Mouse (Mus musculus): ENCODE data around the gene Osbpl6. TPM values are rescaled to one million over a fixed set of nuclear protein-coding genes. Genes with fewer than 3 reads are reported as not detected.

Gene Osbpl6
- polyA plus RNA-seq, 1 experiment from 2014 or later = 24.7 TPM

- no peak overlapping the region for H3K9ac ChIP-seq
- 80% methylated on average over 11 of the region's 11 CpGs for WGBS
These were observed 149.7 kb downstream of the Osbpl6 start for GRCm38 (mm10) chr2:76555852-76556558.

DNA sequence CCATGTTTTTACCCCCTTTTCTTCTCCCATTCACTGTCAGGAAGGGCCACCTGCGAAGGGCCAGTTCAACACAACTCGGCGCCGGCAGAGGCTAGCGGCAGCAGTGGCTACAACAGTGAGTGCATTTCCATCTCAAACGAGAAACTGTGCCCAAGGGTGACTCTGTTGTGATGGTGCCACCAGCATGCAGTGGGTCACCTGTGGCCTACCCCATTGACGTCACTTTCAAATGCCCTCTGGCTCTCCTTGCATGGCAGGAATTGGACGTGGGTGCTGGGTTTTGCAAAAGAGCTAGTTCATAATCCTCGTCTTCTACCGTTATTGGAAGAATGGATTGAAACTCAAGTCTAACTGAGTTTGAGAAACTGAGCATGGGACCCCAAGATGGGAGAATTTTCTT, 153.8 kb downstream of the Osbpl6 start:
- no peaks in the 10 kb centered on the region for H3K9me3 ChIP-seq
- no peaks in the 10 kb centered on the region for H3K27me3 ChIP-seq (replicated peaks)
- WGBS = 87% methylated on average over 10 of the region's 10 CpGs
- no peak overlapping the region for H3K9ac ChIP-seq
- H3K4me3 ChIP-seq = no peak overlapping the region
- H3K4me1 ChIP-seq = no peaks in the 10 kb centered on the region
- no peak overlapping the region for H3K4me2 ChIP-seq
- no peak for ATAC-seq (replicated peaks)
- no peak overlapping the region for H3K27ac ChIP-seq
- H3K36me3 ChIP-seq (replicated peaks) = 0 out of 2 replicates have a peak, but pooled peaks cover 2% of the 10 kb centered on the region

More at GRCm38 (mm10) chr2:76555852-76556558, 149.7 kb downstream of the Osbpl6 start:
- no peak for ATAC-seq (replicated peaks)
- Histone ChIP-seq H3K4me3 (no peak overlapping the region), H3K27ac (no peak overlapping the region), H3K27me3 (replicated peaks) (no peaks in the 10 kb centered on the region), H3K4me2 (no peak overlapping the region), H3K9me3 (no peaks in the 10 kb centered on the region), H3K4me1 (no peaks in the 10 kb centered on the region), H3K36me3 (replicated peaks) (0 out of 2 replicates have a peak, but pooled peaks cover 9% of the 10 kb centered on the region)

- Histone ChIP-seq H3K4me3 (no peak overlapping the region), H3K4me2 (no peak overlapping the region), H3K9ac (no peak overlapping the region), H3K4me1 (no peaks in the 10 kb centered on the region), H3K36me3 (replicated peaks) (no peaks in the 10 kb centered on the region), H3K9me3 (no peaks in the 10 kb centered on the region), H3K27ac (no peak overlapping the region), H3K27me3 (replicated peaks) (no peaks in the 10 kb centered on the region)
- ATAC-seq (replicated peaks) = no peak
- WGBS = 80% methylated on average over 4 of the region's 4 CpGs
These were observed 157.6 kb downstream of the Osbpl6 start for GRCm38 (mm10) chr2:76563862-76564261.

DNA sequence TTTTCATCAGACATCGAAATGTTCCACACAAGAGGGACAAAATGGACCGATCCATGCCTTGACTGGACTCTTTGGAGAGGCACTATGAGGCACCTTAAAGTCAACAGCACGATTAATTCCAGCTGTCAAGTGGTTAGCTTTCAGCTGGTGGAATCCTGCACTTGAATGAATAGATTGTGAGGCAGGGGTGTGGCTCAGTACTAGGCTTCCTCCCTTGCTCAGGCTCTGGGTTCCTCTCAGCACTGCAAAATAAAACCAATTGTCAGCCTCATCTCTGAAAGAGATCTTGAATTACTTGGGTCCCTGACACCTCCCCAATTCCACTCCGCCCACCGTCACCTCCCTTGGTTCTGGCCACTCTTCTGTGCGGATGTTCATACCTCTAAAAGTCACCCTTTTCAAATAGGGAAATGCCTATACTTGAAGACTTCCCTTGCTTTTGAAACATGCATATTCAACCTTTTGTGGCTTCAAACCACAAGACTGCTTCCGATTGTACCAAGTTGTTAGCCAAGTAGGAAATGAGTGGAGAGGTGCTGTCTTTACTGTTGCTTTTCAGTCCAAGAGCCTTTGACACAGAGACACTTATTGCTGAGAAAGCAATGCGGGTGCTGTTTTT, 160.7 kb downstream of the Osbpl6 start:
- H3K9me3 ChIP-seq = no peaks in the 10 kb centered on the region
- H3K27me3 ChIP-seq (replicated peaks) = no peaks in the 10 kb centered on the region
- ATAC-seq (replicated peaks) = no peak
- H3K4me2 ChIP-seq = no peak overlapping the region
- WGBS = 87% methylated on average over 8 of the region's 8 CpGs
- H3K9ac ChIP-seq = no peak overlapping the region
- H3K4me1 ChIP-seq = no peaks in the 10 kb centered on the region
- no peak overlapping the region for H3K27ac ChIP-seq
- no peaks in the 10 kb centered on the region for H3K36me3 ChIP-seq (replicated peaks)
- no peak overlapping the region for H3K4me3 ChIP-seq

DNA sequence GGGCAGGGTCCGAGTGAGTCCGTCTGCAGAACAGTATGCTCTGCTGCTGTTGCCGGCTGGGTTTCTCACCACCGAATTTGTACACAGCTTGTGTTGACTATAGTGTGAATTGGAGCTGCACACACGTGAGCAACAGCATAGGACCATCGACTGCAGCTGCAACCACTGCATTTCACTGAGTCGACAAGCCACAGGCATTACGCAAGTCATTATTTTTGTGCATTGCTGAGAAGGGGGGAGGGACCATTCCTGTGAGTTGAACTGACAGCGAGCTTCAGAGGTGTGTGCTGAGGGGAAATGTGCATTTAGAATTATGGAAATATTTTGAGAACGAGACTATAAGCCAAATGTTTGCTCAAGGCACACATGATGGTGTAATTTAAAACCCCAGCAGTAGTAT, 165.2 kb downstream of the Osbpl6 start:
- Histone ChIP-seq H3K27ac (no peak overlapping the region), H3K9me3 (no peaks in the 10 kb centered on the region), H3K4me2 (no peak overlapping the region), H3K36me3 (replicated peaks) (no peaks in the 10 kb centered on the region), H3K27me3 (replicated peaks) (no peaks in the 10 kb centered on the region), H3K4me1 (no peaks in the 10 kb centered on the region), H3K4me3 (no peak overlapping the region), H3K9ac (no peak overlapping the region)
- ATAC-seq (replicated peaks) = 0 out of 2 replicates have a peak, but pooled peaks have one; percentile 42
- 69% methylated on average over 10 of the region's 10 CpGs for WGBS

GRCm38 (mm10) chr2:76578911-76579310, 172.6 kb downstream of the Osbpl6 start:
- 78% methylated on average over 8 of the region's 8 CpGs for WGBS
- Histone ChIP-seq H3K9me3 (no peaks in the 10 kb centered on the region), H3K27me3 (replicated peaks) (no peaks in the 10 kb centered on the region), H3K9ac (no peak overlapping the region), H3K4me1 (no peaks in the 10 kb centered on the region), H3K36me3 (replicated peaks) (peaks cover 8% of the 10 kb centered on the region; the same call in 1 of the 2 replicates), H3K4me2 (no peak overlapping the region), H3K27ac (no peak overlapping the region), H3K4me3 (no peak overlapping the region)
- no peak for ATAC-seq (replicated peaks)

DNA sequence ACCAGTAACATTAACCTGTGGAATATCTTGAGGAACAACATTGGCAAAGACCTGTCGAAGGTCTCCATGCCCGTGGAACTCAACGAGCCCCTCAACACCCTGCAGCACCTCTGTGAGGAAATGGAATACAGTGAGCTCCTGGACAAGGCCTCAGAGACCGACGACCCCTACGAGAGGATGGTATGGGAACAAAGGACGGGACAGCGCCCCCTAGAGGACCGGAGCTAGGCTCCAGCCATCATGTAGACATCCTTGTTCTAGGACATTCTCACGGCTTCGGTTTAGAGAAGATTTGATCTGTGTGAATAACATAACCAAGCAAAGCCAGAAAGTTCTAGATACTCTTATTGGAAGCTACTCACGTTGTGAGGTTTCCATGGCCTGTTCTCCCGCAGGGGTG, 178.8 kb downstream of the Osbpl6 start:
- Histone ChIP-seq H3K4me1 (no peaks in the 10 kb centered on the region), H3K27me3 (replicated peaks) (no peaks in the 10 kb centered on the region), H3K27ac (no peak overlapping the region), H3K36me3 (replicated peaks) (peaks cover 8% of the 10 kb centered on the region; the same call in 1 of the 2 replicates), H3K4me3 (no peak overlapping the region), H3K4me2 (no peak overlapping the region), H3K9me3 (no peaks in the 10 kb centered on the region), H3K9ac (no peak overlapping the region)
- no peak for ATAC-seq (replicated peaks)
- WGBS = 93% methylated on average over 13 of the region's 13 CpGs

- ATAC-seq (replicated peaks) = no peak
- H3K4me3 ChIP-seq = no peak overlapping the region
- no peak overlapping the region for H3K9ac ChIP-seq
- WGBS = 75% methylated on average over 10 of the region's 10 CpGs
- peaks cover 8% of the 10 kb centered on the region; the same call in 1 of the 2 replicates for H3K36me3 ChIP-seq (replicated peaks)
- H3K27me3 ChIP-seq (replicated peaks) = no peaks in the 10 kb centered on the region
- no peaks in the 10 kb centered on the region for H3K9me3 ChIP-seq
- no peaks in the 10 kb centered on the region for H3K4me1 ChIP-seq
- H3K4me2 ChIP-seq = no peak overlapping the region
- no peak overlapping the region for H3K27ac ChIP-seq
These were observed 180.6 kb downstream of the Osbpl6 start for GRCm38 (mm10) chr2:76586906-76587305.

DNA sequence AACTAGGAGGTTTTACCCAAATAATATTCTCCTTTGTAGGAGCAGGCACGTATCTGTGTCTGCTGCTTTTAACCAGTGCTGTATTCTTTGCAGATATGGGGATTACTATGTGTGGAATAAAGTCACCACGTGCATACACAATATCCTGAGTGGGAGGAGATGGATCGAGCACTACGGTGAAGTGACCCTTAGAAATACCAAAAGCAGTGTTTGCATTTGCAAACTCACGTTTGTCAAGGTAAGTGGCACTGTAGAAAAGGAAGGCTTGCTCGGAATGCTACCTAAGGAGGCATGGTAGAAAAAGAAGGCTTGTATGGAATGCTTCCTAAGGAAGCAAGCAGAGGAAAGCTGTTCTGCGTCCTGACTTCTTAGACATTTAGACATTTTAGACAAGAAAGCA, 183.9 kb downstream of the Osbpl6 start:
- no peak for ATAC-seq (replicated peaks)
- Histone ChIP-seq H3K27ac (no peak overlapping the region), H3K4me3 (no peak overlapping the region), H3K27me3 (replicated peaks) (no peaks in the 10 kb centered on the region), H3K4me2 (no peak overlapping the region), H3K36me3 (replicated peaks) (peaks cover 5% of the 10 kb centered on the region; the same call in 1 of the 2 replicates), H3K4me1 (no peaks in the 10 kb centered on the region), H3K9ac (no peak overlapping the region), H3K9me3 (no peaks in the 10 kb centered on the region)
- 90% methylated on average over 7 of the region's 7 CpGs for WGBS

GRCm38 (mm10) chr2:76592401-76592924, 186.2 kb downstream of the Osbpl6 start:
- Histone ChIP-seq H3K4me3 (no peak overlapping the region), H3K4me1 (no peaks in the 10 kb centered on the region), H3K4me2 (no peak overlapping the region), H3K9me3 (no peaks in the 10 kb centered on the region), H3K27ac (no peak overlapping the region), H3K27me3 (replicated peaks) (no peaks in the 10 kb centered on the region), H3K9ac (no peak overlapping the region), H3K36me3 (replicated peaks) (peaks cover 6% of the 10 kb centered on the region; the same call in 1 of the 2 replicates)
- 84% methylated on average over 3 of the region's 3 CpGs for WGBS
- ATAC-seq (replicated peaks) = no peak

DNA sequence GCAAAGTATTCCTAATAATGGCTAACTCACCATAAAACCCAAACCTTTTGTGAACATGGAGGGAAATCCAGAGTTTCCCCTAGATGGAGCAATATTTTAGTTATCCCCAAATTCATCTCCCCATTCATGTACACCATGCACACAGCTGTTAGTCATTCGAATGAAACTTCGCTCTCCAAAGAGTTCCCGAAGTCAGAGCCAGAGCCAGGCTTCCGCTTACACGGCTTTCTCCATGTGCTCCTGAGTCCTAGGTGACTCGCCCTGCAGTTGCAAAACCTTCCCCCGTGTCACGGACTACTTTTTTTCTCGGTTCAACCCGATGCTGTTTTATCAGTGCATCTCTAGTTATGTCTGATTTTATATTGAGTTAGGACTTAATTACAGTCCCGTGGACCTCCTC, 191.2 kb downstream of the Osbpl6 start:
- no peaks in the 10 kb centered on the region for H3K4me1 ChIP-seq
- 88% methylated on average over 11 of the region's 11 CpGs for WGBS

DNA sequence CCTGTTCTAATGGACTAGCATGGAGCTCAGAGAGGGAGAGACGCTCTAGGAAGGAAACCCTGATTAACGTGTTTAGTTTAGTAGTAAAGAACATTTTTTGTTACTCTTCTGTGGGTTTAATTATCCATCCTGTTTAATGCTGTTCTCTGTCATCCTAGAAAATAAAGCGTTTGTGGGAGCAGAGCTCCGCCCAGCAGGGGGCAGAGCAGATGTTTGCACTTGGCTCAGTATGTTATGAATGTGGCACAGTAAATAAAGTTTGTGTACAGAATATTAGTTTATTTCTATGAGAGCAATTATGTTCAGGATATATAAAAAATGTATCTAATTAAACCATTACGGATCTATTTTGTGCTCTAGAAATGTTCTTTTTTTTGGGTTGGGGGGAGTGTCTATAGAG, 192.9 kb downstream of the Osbpl6 start:
- H3K9ac ChIP-seq = no peak overlapping the region
- H3K27ac ChIP-seq = no peak overlapping the region
- no peak for ATAC-seq (replicated peaks)
- no peaks in the 10 kb centered on the region for H3K4me1 ChIP-seq
- no peaks in the 10 kb centered on the region for H3K27me3 ChIP-seq (replicated peaks)
- no peak overlapping the region for H3K4me3 ChIP-seq
- H3K9me3 ChIP-seq = no peaks in the 10 kb centered on the region
- no peak overlapping the region for H3K4me2 ChIP-seq
- WGBS = 78% methylated on average over 5 of the region's 5 CpGs
- H3K36me3 ChIP-seq (replicated peaks) = peaks cover 6% of the 10 kb centered on the region; the same call in 1 of the 2 replicates

More for the DNA sequence above, 191.2 kb downstream of the Osbpl6 start:
- no peaks in the 10 kb centered on the region for H3K9me3 ChIP-seq
- no peak for ATAC-seq (replicated peaks)
- no peak overlapping the region for H3K4me2 ChIP-seq
- no peaks in the 10 kb centered on the region for H3K27me3 ChIP-seq (replicated peaks)
- H3K27ac ChIP-seq = no peak overlapping the region
- peaks cover 6% of the 10 kb centered on the region; the same call in 1 of the 2 replicates for H3K36me3 ChIP-seq (replicated peaks)
- no peak overlapping the region for H3K9ac ChIP-seq
- no peak overlapping the region for H3K4me3 ChIP-seq

All from midbrain, embryonic 15.5 days (tissue).